Mouse (Mus musculus) v-Abl transformed pro-B cells (cell line): ENCODE results near the gene Ebf1.

ENCODE experiments used
- in situ Hi-C, 2 experiments: fragments of 400-800 bp; cut with MboI; formaldehyde crosslinking; loops; one replicate each; pipeline ENCODE4 v1.15.1; 2025; ENCODE audit not compliant: unreplicated experiment in 2 of 2

Ebf1 gene

DNA sequence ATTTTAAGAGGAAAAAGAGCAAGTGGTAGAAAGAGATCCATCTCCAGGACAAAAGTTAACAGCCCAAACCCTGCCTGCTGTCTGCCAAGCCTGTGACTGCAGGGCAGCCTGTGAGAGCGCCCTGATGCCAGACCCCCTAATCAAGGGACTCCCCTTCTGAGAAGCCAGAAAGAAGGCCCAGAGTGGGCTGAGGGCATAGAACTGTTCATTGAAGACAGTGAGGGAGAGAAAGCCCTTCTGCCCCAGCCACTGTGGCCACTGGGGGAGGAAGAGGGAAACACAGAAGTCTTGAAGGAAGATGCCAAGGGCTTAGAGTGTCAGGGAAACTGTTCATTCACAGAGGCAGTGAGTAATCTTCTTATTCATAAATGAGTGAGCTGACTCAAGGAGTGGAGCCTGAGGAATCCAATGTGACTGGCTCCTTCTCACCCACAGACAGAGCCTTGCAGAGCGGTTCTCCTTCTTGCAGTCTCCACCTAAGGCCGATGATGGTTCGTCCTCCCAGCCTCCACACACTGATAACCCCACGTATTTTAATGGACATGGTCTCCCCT lies 195.2 kb downstream of the Ebf1 start:
- in situ Hi-C loops, result no loop called here

DNA sequence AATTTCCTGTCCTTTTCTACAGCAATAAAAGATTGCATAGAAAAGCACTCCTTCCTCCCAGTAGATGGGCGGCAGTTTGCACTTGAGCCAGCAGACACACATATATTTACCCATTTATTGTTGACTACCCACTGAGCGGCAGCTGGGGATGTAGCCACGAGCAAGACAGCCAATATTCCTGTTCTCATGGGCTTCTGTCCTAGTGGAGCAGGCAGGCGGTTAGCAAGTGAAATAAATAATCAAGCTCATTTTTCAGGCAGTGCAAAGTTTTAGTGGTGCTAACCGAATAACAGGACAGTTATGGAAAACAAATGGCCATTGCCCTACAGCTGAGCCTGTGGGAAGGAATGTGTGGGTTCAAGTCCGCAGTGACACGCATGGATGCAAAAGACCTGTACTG lies 196.4 kb downstream of the Ebf1 start:
- in situ Hi-C loops, result no loop called here

DNA sequence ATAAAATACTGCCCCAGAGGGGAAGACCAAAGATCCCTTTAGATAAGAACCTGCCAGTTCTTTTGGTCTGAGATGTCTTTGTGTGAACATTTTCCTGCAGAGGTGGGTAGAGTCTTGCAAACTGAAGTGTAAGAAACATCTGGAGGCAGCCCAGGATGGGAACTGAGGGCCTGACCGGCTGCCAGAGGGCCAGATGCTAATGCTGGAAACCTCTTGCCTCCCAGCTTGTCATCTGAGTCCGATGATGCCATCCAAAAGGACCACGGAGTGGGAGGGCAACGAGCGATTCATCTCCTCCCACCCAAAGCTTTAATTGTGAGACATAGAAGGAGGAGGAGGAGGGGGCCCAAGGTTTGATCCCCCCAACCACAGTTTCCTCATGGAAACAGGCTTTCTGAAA lies 197.7 kb downstream of the Ebf1 start:
- in situ Hi-C loops, result no loop called here

DNA sequence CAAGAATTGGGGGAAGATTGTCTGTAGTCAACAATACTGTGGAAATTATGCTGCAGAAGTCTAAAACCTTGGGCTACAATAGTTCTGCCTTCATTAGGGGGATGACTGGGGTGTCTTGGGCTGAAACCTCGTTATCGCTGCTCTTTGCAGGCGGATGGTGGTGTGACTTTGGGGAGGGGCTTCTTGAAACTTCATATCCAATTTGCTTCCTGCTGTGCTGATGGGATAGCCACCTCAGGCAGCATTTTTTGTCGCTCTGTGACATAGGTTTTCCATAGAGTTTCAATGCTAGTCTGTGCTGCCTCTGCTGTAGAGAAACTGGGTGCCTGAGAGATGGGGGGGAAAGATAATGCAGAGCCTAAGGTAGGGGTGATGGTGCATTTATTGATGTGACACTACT lies 198.9 kb downstream of the Ebf1 start:
- in situ Hi-C loops, result no loop called here

DNA sequence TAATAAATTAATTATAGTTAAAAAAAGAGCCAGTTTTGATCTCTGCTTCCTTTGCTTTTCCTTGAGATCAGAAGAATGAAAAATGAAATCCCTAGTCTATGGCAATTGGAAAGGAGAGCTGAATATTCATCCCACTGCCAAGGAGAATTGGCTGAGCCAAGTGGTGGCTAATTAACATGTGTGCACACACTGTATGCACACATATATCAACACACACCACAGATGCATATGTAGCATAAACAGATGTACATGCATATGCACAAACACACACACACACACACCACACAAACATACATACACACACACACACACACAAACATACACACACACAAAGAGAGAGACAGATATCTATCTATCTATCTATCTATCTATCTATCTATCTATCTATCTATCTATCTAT lies 205.2 kb downstream of the Ebf1 start:
- in situ Hi-C loops, result no loop called here

DNA sequence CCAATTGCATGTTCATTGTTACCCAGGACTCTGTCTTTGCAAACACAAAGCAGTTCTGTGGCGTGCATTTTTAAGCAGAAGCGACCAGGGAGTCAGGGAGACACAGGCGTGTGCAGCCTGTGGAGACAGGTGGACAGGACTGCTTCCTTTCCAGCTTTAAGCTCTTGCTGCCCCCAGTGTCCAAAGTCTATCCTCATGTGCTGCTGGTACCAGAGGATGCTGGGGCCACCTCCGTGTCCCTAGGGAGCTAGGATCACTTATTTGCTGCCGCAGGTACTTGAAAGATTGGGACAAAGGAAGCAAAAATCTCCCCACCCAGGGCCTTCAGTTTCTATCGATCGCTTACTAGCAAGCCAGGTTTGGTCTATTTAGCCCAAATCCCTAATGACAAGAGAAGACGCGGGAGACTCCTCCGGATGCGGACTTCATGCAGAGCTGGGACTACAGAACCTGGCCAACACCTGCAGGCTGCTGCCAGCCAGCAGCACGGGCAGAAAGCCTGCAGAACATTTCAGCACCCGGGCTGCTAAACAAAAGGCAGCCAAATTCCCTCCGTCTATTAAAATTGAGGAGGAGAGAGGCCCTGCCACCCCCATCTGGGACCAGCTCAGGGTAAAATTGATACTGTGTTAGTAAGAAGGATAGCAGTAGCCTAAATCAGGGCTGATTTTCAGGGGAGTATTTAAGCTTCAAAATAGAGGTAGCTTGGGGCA lies 215.3 kb downstream of the Ebf1 start:
- in situ Hi-C loops, result no loop called here

DNA sequence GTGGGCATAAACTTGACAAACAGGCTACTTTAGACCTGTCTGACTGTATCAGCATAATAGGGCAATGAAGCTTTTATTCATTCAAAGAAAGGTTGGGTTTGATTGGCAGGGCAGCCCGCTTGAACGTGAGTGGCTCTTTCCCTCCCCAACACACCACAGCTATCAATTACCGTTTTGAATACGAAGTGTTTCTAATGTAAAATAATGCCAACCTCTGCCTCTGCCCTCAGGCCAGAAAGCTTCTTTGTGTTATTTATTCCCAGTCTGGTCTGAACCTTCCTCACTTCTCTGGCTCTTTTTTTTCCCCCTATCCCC lies 215.8 kb downstream of the Ebf1 start:
- in situ Hi-C loops, result no loop called here

DNA sequence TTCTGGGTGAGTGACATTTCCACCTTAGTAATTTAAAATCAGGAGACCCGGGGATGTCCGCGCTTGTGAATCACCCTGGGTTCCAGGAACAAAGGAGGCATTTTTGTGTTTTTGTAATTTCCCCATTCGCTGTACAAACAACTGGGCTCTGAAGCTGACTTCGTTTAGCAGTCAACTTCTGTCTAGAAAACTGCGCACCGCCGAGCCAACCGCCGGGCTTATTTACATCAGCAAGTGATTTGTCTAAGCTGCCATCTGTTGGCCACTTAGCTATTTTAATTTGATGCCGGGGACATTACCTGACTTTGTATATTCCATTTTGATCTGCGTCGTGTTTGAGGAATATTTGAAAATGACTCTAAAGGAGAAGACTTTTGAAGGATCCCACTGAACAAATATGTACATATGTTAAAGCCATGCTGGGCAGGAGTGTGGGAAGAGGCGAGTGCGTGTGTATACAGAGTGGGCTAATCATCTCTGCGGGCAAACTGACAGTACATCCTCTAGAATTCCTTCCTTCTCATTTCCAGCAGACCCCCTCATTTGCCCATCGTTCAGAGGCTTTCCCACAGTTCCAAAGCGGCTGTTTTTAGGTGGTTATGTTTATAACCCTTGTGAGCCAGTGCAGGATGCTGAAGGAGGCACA lies 216.4 kb downstream of the Ebf1 start:
- in situ Hi-C loops, result no loop called here

DNA sequence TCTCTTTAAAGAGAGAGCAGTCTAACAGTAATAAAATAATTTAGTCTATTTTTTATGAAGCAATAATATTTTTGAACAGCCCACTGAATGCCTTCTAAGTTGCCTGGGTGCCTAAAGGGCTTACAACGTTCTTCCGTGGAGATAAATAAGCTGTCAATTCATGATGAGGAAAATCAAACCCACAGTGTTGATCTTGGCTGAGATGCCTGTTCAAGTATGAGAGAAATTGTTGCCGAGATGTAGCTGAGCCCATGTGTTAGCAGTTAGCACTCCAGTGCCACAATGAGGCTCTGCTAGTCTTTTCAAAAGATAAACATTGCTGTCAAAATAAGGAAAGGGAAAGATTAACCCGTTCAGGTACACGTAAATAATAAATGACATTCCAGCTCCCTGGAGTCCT lies 218.0 kb downstream of the Ebf1 start:
- in situ Hi-C loops, result no loop called here

DNA sequence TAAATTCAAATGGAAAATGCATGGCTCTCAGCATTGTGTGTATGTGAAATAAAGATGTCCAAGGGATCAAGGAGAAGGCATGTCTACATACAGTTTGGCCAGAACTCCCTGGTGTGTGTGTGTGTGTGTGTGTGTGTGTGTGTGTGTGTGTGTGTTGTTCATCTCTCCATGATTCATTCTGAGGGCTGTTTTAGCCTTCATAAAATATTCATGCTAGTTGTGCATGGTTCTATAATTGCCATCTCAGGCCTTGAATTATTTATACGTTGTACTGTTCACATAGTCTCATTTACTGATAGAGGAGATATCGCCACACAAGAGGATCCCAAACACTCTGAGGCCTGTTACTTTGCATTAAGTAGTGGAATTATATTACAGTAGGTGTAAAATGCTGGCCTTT lies 220.5 kb downstream of the Ebf1 start:
- in situ Hi-C loops, result no loop called here

DNA sequence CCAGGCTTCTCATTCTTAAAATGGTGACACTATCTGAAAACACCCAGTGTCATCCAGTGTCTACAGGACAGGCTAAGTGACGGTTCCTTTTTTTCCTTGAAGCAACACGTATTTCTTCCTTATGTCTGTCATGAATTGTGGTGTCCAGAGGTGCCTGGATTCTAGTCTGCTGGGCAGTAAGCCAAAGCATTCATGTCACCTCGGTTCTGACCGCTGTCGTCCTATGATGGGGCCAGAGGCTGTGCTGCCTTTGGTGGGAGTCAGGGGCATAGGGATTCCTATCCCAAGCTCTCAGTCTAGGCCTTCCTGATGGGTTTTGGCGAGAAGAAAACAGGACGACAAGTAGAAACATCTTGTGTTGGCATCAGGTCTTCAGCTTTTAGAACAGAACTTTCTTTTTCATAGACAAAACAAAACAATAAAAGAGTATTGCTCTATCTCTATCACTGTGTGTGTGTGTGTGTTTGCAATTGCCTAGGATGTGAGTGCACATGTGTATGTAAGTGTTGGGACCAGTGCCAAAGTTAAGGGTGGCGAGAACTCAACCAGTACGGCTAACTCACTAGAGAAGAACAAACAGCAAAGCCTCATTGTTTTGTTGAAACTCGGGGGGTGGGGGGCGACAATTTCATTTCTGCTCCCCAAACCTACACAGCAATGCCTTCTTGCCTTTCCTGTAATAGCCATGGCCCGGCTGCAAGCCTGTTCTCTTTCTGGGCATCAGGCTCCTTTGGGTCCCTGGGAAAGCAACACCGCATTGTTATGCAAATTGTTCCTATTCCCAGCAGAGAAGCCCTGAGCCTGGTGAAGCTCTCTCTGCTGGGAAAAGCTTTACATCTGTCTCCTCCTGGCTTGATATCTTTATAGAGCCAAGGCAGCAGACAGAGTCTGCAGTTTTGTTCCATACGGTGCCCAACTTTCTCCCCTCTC lies 224.3 kb downstream of the Ebf1 start:
- in situ Hi-C loops, result no loop called here

DNA sequence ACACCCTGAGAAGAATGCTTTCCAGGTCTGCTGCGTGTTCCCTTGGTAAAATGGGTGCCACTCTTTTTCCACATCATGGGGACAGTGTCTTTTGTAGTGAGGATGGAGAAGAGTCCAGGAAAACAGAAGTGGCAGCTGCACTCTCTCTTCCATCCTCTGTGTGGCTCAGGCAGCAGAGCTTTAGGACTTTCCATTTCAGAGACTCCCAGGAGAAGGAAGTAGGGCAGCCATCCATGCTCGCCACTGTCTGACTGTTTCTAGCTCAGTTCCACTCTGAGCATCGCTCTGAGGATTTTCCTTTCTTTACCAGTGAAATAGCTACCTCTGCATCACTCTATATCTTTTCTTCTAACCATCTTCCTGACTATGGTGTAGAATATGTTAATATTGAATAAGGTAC lies 234.8 kb downstream of the Ebf1 start:
- in situ Hi-C loops, result no loop called here

DNA sequence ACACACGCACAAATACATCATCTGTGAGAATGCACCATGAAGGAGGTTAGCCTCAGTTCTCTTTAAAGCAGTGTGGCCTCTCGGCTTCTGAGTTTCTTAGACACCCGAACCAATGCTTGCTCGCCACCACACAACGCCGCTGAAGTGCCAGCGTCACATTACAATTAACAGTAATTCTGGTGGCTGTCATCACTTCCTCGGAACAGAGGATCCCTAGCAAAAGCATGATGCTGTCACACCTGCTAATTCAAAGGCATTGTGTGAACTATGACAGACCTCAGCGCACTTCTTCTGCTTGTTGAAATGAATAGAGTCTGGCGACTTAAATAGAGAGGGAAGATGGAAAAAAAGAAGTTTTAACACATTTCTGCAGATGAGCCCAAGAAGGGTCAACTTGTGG lies 235.8 kb downstream of the Ebf1 start:
- in situ Hi-C loops, result no loop called here

DNA sequence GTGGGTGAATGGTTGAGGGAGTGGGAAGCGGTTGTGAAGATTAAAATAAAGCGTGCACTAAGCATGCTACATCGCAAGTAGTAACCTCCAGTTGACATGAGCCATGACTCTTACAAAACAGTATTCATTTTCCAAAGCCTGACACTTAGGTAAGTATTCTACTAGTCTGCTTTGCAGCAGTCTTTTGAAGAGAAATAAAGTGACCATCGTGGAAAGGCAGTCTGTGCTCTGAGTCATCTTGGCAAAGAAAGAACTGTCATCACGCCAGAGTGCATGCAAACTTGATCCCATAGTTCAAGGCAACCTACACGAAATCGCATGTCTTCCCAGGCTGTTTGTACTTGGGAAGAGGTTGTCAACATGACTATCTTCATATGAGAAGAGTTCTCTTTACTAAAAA lies 237.4 kb downstream of the Ebf1 start:
- in situ Hi-C loops, result no loop called here

DNA sequence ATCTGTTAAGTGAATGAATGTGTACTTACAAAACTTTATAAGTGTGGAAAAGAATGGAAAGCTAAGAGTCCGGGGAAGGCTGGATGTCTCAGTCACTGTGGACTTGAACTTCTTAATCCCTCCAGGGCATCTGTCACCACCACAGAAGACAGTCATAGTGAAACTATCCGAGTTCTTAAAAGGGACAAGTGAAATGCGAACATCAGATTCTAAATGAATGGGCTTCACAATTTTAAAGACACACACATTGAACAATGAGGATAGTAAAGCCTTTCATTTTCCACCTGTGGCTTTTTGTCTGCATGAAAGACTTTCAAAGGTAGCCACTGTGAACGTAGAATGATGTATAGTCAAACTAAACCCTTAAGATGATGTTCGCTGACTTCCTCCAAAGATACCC lies 244.0 kb downstream of the Ebf1 start:
- in situ Hi-C loops, result no loop called here

DNA sequence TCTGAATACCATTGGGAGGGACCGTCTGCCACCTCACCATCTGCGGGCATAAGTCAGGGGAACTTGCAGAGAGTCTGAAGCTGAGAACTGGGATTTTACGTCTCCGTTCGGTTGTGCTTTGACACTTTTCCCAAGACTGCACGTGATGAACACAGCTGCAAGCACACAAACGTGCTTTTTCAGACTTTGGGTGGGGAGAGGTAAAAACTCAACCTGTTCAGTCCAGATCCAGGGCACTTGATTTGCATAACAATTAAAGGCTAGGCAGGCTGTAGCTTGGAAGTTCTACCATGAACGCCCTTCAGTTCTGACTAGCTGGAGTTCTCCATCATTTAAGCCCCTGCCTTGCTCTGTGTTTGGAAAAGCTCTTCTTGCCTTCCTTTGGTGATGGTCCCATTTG lies 246.8 kb downstream of the Ebf1 start:
- in situ Hi-C loops, result no loop called here

DNA sequence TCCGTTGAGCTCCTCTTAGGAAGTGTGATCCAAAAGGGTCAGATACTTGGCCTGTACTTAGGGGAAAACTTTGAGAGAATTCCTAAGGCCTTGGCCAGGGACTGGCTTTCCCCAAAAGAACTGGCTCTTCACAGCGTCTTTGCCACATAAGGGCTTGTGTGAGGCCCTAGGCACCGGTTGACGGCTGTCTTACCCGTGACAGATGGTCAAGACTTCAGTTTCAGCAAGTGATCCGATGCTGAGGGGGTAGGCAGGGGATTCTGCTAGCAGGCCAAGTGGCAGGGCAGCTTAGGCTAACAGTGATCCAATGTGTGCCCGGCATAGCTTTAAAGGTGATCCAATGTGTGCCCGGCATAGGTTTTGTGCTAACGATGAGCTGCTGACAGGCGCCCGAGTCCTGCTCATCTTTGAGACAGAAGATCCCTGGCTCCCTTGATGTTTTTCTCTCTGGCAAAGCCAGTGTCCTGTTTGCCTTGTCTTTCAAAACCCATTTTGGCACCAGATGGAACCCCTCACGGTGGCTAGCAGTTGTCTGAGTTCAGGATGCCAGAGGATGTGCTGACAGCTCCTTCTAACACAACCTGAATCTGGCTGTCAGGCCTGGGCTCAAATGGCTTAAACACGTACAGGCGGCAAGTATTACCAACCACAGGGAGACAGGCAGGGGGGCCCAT lies 249.5 kb downstream of the Ebf1 start:
- in situ Hi-C loops, result no loop called here

DNA sequence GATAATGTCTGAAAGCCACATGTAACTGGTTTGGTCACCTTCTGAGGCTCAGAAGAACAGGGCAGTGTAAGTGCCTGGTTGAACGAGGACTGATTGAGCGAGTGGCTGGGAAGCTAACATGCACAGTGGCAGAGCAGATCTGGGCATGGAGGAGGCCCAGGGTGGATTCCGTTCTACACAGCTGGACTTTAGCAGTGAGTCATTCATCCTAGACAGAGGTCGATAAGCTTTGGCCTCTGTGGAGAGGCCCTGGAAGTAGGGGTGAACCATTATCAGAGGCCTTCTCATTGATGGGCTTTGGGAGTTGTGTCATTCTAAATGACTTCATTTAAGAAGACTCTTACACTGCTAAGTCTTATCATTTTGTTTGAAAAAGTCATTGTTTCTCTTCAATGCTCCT lies 250.3 kb downstream of the Ebf1 start:
- in situ Hi-C loops, result no loop called here

DNA sequence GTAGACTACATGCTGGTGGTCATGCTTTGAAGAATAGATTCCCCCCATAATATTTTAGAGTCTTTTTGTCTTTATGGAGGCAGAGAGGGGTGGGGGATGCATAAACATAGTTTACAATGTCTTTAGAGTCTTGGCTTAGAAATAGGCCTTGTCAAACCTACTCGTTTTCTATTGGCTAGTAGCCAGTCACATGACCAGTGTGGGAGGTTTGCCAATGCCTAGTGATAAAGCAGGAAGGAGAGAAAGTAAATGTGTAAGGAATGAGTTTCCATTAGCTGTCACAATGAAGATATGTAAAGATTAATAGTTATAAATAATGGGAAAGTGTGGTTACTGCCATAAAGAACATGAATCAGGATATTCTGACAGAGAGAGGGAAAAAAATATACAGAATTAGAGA lies 256.8 kb downstream of the Ebf1 start:
- in situ Hi-C loops, result loop anchor here in 1 of 2 experiments (10.0 kb wide), 1 partner anchor 249 kb away; no protein-coding TSS in a partner anchor

DNA sequence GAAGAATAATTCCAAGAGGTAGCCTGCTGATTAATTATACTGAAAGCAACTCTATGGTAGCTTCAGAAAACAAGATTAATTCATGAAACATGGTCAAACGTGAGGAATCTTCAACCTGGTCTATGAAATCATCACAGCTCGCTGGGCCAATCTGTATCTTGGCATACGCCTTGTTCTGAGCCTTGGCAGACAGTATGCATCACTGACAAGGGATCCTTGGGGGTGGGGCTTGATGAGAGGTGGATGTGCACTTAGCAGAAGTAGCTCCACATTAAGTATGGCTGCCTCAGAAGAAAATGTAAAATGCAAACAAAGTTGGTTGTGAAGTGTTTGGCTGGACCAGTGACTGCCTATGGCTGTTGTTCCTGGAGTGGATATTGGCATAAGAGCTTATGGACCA lies 258.1 kb downstream of the Ebf1 start:
- in situ Hi-C loops, result loop anchor here (10.0 to 25.0 kb wide), 2 partner anchors 250 to 662 kb away; no protein-coding TSS in a partner anchor
